Mouse (Mus musculus): ENCODE measurements around the gene Map2k6. TPM values are rescaled to one million over a fixed set of nuclear protein-coding genes. Genes with fewer than 3 reads are reported as not detected.

Map2k6 gene
- total RNA-seq, 2 experiments from 2014 or later = 6.4 to 7.0 TPM

DNA sequence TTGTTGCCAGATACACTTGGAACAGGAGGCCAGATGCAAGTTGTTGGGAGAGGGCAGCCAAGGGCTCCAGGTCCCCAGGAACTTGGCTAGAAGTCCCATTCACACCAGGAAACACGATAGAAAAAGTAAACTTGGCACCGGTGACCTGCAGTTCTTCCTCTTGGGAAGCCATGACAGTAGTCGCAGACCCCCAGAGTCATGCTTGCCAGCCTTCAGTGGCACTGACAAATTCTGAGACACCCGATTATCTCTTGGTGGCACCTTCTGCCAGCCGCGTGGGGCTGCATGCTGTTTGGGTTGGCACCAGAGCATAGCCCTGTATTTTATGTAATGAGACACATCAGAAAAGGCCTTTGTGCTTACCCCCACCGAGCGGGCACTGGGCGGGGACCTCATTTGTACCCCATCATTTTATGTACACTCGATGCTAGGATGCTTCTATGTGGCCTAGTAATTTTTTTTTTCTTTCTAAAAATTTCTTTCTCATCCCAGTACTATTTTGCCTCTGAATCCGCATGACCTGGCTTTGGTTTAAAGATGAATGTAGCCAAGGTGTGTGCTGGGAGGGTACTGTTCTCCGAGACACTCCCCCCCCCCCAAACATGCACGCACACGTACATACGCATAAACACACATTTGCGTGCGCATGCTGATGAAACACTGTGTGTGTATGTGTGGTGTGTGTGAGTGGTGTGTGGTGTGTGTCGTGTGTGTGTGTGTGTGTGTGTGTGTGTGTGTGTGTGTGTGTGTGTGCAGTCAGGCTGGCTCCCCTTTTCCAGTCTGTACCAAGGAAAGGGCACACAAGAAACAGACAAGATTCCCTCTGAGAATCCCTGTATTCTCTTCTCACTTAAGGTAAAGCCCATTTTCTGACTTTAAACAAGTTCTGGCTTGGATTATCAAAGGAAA lies 79.3 kb downstream of the Map2k6 start:
- intact Hi-C loops (cut with DNase I) = no loop called here
- no peak for DNase-seq

DNA sequence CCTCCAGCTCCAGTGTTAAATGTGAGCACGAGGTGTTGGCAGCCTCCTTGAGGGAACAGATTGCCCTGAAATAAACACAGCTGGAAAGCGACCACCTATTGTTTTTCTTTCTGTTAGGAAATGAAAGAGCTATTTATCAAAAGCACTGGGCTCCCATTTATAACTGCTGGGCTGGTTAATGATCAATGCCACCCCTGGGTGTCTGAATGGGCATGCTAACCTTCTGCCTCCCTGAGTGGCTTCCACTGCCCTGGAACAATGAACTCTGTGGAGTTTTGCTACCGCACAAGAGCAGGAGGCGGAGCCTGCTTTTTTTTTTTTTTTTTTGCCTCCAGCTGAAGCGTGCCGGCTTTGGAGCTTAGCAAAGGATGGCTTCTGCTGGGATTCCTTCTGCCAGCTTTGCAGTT lies 80.1 kb downstream of the Map2k6 start:
- intact Hi-C loops (cut with DNase I) = no loop called here
- peak in 1 of 2 experiments; percentile 16 for DNase-seq

DNA sequence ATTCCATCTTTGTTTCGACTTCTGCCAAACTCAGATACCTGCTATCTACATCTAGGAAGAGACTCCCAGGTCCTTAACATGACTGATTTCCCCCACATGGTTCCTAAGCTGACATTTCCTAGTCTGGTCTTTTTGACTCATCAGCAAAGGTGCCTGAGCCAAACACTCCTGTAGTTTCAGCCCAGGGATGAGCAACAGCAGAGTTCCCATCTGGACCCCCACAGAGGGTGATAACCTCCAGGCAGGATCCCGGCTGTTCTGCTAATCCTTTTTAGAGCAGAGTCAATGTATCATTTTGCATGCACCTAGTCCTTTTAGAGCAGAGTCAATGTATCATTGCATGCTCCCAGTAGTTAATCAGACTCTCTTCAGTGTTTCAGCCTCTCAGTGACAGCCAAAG lies 82.5 kb downstream of the Map2k6 start:
- DNase-seq = no peak
- intact Hi-C loops (cut with DNase I) = loop anchor here (5.0 kb wide), 3 partner anchors 34 to 99 kb away; partner anchors contain the start of gene Map2k6

DNA sequence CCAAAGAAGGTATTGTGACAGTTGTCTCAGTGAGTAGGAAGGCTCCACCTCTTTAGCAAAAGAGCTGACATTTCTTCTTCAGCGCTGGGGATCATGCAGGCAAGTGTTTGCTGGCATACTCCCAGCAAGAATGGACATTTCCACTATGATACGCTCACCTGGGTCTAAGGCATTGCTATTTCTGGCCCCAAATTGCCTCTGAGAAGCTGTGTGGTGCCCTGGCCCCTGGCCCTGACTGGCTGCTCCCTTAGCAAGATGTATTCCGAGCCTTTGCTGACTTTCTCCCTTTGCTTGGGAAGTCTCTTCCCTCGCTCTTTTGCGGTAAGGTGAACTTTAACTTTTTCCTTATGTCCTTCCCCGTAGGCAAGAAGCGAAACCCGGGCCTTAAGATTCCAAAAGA lies 83.3 kb downstream of the Map2k6 start:
- intact Hi-C loops (cut with DNase I) = loop anchor here (2.0 to 5.0 kb wide), 4 partner anchors 35 to 117 kb away; partner anchors contain the start of gene Map2k6
- no peak for DNase-seq

DNA sequence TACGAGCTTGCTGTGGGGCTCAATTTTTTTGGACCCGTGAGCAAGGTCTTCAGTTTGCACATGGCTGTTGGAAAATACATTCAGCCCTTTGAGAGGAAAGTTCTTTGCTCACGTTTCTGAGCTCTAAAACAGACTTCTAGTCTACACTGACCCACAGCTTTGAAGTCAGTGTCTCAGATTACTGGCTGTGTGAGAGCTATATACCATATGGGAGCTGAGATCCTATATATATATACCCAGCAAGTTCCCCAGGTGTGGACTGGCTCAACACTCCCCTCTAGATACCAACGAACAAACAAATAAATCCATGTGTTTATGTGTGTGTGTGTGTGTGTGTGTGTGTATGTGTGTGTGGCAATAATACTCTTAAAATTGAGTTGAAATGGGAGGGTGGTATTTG lies 83.7 kb downstream of the Map2k6 start:
- intact Hi-C loops (cut with DNase I) = loop anchor here (2.0 to 5.0 kb wide), 4 partner anchors 35 to 118 kb away; partner anchors contain the start of gene Map2k6
- DNase-seq = no peak

DNA sequence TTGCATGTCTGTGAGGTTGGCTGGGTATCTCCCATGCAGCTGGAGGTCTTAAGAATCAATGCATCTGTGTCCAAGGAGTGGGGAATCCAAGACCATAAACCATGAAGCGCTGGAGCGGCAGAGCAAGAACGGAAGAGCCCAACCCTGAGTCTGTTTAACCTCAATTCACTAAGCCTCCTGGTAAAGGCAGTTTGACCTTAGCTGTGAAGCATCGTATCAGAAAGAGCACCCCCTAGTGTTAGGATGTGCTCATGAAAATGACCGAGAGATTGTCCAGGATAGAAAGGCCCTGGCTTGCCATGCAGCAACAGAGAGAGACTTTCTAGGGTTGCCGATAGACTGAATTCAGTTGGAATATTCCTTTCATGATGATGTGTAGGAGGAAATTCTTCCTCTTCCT lies 84.2 kb downstream of the Map2k6 start:
- DNase-seq = peak; percentile 35 to 63
- intact Hi-C loops (cut with DNase I) = loop anchor here (2.0 to 5.0 kb wide), 4 partner anchors 36 to 118 kb away; partner anchors contain the start of gene Map2k6

DNA sequence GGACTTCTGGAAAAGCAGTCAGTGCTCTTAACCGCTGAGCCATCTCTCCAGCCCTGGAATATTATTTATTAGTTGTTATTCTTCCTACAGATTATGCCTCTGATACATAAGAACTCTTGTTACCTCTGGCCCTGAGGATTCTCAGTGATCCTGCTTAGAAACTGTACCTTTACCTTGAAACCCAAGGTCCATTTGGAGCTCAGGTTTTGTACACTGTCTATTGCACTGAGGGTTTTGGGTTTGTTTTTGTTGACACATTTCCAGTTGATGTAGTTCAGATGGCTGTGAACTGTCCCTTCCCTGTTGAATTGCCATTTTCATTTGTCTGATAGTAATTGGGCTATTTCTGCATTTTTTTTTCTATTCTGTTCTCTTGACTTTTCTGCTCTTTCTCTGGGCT lies 85.5 kb downstream of the Map2k6 start:
- DNase-seq = no peak
- intact Hi-C loops (cut with DNase I) = loop anchor here (5.0 kb wide), 3 partner anchors 37 to 102 kb away; partner anchors contain the start of gene Map2k6

DNA sequence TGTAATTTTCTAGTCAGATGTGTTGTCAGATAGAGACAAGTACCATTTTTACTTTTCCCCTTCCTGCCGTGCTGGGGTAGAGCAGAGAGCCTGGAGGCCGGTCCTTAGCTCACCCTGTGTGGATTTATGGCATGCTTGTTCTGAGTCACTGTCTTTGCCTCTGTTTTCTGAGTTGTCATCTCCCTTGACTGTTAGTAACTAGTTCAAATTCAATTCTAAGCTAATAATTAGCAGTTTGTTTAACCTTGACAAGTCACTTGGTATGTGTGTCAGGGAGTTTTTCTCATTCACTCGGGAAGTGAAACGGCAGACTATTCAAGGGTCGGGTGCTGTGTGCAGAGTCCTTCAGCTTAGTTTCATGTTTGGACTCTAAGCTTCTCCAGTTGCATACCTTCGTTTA lies 86.2 kb downstream of the Map2k6 start:
- intact Hi-C loops (cut with DNase I) = no loop called here
- no peak for DNase-seq

DNA sequence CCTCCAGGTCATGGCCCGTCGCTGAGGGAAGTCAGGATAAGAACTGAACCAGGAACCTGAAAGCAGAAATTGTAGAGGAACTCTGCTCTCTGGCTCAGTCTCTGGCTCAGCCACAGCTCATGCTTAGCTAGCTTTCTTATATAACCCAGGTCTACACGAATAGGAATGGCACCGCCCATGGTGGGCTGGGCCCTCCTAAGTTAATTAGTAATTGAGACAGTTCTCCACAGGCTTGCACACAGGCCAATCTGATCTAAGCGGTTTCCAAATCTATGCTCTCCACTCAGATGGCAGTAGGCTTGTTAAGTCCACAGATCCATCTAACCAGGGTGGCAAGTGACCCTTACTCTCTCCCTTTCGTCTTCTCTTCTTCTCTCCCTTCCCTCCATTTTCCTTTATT lies 88.9 kb downstream of the Map2k6 start:
- intact Hi-C loops (cut with DNase I) = no loop called here
- DNase-seq = no peak

DNA sequence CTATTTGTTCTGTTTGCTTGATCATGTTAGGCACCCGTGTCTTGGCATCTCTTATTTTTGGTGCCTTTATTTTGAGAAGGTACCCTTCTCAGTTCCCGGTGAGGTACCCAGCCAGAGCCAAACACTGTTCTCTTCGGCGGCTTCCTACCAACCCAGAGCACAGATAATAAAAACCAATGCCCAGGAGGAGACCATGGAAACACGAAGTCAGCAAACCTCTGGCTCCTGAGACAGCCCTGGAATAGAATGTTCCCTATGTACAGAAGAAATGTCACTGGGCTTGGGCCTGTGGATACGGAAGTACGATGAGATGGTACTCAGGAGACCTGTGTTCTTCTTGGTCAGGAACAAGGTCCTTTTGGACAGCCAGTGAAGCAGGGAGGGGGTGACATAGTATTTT lies 89.4 kb downstream of the Map2k6 start:
- intact Hi-C loops (cut with DNase I) = no loop called here

DNA sequence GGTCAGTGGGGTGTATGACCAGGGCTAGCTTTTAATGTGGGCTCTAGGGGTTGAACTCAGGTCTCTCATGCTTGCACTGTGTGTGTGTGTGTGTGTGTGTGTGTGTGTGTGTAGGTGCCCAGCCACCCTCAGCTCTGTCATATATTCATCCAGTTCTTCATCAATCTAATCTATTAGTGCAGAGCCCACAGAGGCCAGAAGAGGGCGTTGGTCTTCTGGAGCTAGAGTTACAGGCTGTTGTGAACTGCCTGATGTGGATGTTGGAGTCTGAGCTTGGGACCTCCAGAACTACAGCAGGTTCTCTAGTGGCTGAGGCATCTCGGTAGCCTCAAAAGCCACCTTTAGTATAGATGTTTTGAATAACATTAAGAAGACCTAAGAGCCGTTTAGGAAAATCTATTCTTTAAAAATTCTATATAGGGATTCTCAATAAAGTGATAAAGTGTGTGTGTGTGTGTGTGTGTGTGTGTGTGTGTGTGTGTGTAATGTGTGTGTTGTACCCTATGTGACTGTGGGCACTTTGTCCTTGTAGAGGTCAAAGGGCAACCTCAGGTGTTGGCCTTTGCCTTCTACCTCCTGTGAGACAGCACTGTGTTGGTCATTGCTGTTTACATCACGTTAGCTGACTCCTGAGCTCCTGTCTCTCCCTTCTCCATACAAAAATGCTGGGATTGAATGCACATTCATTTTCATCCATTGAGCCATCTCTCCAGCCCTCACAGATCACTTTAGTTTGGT lies 96.6 kb downstream of the Map2k6 start:
- intact Hi-C loops (cut with DNase I) = loop anchor here (5.0 kb wide), 3 partner anchors 128 to 1037 kb away; no protein-coding TSS in a partner anchor
- DNase-seq = no peak

More for the DNA sequence above, 89.4 kb downstream of the Map2k6 start:
- DNase-seq = no peak

DNA sequence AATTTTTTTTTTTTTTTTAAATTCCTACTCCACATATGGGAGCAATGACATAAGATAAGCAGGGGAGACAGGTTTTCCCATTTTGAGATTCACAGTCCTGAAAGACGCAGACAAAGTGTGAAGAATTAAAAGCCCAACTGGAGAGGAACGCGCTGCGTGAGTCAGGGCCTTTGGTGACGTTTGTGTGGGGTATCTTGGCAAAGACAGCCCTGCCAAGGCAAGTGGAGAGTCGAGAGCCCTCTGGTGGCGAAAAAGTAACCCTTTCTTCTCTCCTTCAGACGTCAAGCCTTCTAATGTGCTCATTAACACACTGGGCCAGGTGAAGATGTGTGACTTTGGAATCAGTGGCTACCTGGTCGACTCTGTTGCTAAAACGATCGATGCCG lies 97.1 kb downstream of the Map2k6 start:
- DNase-seq = peak; percentile 34 to 45
- intact Hi-C loops (cut with DNase I) = loop anchor here (5.0 kb wide), 3 partner anchors 129 to 1036 kb away; no protein-coding TSS in a partner anchor

DNA sequence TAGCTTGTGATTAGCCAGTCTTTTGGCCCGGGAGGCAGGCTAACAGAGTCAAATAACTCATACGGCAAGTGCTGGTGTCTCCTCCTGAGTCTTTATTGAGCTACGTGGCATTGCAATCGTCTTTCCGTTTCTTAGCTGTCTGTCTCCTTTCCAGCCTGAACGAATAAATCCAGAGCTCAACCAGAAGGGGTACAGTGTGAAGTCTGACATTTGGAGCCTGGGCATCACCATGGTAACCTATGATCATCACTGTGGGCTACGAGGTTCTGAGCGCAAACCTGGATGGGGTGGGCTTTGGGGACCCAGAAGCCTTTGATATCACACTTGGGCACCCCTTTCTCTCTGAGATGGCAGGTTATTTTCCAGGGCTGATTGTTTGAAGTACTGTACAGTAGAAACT lies 98.8 kb downstream of the Map2k6 start:
- intact Hi-C loops (cut with DNase I) = loop anchor here (5.0 kb wide), 3 partner anchors 130 to 1035 kb away; no protein-coding TSS in a partner anchor
- no peak for DNase-seq

DNA sequence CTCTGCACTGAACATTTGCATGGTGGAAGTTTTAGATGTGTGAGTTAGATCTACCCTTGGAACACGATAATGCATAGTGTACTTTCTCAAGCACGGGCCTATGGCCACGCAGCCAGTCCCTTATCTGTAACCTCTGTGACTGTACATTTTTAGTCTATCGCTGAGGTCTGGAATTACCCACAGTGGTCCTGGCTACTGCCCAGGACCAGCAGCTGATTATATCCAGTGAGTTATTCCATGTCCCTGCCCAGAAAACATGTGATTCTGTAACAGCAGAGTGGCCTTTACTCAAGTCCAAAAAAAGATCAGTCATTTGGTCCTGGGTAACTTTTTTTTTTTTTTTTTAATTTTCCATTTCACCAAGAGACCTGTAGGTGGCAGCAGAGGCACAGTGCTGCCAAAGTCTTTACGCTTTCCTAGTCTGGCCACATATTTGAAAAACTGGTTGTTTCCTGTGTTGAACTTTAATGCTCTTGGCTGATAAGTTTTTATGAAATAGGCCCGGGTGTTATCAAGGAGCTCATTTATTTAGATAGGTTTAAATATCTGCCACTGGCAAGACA lies 99.8 kb downstream of the Map2k6 start:
- intact Hi-C loops (cut with DNase I) = loop anchor here (5.0 kb wide), 3 partner anchors 131 to 1034 kb away; no protein-coding TSS in a partner anchor
- peak; percentile 44 to 45 for DNase-seq

DNA sequence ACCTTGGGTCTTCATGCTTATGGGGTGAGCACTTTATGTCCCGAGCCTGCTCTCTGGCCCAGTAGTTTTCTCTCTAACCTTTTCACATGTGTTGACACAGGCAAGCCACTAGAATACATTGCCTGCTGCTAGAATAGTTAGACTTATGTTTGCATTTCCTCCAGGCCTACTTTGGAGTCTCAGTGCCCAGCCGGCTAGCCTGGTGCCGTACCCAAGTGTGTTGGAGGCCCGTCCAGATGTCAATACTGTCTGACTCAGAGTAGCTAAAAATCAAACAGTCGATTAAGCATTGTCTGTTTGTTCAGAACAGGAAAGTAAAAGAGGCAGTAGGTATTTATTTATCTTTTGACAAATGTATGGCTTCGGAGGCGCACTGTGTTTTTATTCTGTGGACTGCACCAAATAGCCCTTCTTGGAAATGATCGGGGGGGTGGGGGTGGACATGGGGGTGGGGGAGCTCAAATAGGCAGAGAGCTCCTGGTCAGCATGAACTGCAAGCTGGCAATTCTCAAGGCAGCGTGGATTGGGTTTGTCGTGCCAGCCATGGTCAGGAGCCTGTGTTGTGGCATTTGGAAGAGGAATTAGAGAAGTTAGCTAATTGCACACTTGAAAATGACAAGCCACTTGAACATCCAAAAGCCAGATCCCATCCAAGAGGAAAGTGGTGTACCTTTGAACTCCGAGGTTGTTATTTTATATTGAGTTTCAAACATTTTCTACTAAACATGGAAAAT lies 104.2 kb downstream of the Map2k6 start:
- intact Hi-C loops (cut with DNase I) = no loop called here
- peak in 1 of 2 experiments; percentile 13 for DNase-seq

DNA sequence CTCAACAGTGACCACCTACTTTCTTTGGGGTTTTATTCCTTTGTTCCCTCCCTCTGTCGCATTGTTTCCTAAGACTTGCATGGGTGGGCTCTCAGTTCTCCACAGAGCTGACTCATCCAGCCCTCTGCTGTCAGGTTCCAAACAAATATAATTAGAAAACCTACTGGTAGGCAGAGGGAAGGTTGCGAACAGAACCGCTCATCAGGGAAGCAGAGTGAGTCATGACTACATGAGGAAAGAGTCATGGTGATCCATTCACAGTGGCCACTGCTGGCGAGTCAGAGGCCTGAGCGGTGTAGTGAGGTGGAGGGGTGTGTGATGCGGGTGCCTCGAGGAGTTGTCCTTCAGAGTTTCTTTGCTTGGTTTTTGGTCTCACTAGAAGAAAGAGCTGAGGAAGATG lies 112.5 kb downstream of the Map2k6 start:
- no peak for DNase-seq
- intact Hi-C loops (cut with DNase I) = no loop called here

DNA sequence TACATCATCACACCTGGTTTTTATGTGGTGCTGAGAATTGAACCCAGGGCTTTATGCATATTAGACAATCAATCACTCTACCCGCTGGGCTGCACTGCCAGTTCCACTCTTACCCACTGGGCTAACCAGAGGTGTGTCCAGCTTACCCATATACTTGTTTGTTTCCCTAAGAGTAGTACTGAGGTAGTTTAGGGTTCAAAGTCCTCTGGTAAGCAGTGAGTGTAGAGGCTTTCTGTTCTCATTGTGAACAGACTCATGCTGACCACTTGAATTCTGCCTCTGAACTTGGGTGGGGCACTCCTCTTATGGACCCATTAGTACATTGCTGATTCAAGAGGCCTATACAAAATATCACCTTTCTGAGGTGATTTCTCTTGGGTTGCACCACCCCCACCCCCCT lies 119.7 kb downstream of the Map2k6 start:
- intact Hi-C loops (cut with DNase I) = no loop called here
- no peak for DNase-seq

DNA sequence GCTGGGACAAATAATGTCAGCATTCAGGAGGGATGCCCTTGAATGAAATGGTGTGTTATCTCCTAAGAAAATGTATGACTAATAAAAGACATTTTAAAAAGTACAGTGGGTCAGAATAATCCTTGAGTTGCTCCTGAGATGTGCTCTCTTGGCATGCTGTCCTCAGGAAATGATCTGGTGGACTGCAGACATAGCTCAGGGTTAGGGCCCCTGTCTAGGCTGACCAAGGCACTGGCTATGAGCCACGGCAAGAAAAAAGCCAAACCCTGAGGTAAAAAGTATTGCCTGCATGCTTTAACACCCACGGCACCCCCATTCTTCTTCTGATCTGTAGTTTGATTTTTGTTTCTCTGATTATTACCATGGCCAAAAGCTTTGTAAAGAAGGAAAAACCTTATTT lies 124.0 kb downstream of the Map2k6 start:
- intact Hi-C loops (cut with DNase I) = no loop called here
- no peak for DNase-seq

DNA sequence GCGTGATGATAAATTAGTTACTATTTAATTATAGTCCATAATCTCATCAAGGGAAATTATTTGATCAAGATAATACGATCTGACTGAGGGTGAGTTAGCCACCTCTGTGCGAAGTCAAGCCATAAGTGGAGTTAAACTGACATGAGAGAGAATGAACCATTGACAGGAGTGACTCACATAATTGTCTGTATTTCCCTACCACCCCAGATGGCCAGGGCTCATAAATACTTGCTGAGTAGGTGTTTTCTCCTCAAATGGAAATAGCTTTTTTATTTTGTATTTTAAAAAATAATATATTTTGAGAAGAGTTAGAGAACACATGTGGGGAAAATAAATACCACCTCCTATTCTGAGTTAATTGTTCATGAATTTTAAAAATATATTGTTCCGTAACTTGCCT lies 127.2 kb downstream of the Map2k6 start:
- intact Hi-C loops (cut with DNase I) = no loop called here
- no peak for DNase-seq

DNA sequence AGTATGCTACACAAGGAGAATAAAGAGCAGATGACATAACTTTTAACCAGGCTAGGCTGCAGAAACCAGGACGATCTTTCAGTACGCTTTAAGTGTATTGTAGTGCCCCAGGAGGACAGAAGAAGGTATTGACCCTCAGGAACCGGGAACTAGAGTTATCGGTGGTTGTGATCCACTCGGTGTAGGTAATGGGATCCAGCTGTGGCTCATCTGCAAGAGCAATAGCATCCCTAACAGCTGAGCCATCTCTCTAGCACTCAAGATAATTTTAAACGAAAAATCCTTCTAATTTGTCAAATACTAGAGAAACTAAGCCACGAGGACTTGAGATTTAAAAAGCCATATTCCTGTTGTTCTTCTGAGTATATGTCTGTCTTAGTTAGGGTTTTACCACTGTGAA lies 132.2 kb downstream of the Map2k6 start:
- DNase-seq = no peak
- intact Hi-C loops (cut with DNase I) = no loop called here

All from heart, postnatal 14 days (tissue).